Mouse (Mus musculus) induced T-regulatory cell, adult 2 months (primary cell): ENCODE data around the gene Runx1.
A peak's percentile ranks its signal among the peaks of the same experiment; 100 is the strongest.

Source experiments
- DNase-seq: peaks from one replicate; pipeline ENCODE4 v3.0.0-alpha.2; 2012; ENCODE audit warnings: low read depth

Runx1 gene

DNA sequence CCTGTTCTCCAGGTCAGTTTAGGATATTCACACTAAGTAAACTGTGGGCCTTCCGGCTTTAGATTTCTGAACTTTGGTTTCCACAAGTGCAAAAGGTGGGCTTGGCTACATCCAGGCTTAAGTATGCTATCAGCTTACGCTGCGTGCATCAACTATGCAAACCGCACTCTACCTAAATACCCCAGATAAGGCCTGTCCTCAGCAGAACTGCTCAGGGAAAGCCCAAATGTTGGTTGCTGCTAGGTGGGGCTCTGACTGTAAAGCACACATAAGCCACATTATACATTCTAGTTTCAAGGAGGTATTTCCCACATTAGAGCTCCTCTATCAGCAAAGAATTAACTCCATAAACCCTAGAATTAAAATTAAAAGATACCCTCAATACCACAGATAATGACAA, 33.0 kb downstream of the Runx1 start:
- DNase-seq: no peak

DNA sequence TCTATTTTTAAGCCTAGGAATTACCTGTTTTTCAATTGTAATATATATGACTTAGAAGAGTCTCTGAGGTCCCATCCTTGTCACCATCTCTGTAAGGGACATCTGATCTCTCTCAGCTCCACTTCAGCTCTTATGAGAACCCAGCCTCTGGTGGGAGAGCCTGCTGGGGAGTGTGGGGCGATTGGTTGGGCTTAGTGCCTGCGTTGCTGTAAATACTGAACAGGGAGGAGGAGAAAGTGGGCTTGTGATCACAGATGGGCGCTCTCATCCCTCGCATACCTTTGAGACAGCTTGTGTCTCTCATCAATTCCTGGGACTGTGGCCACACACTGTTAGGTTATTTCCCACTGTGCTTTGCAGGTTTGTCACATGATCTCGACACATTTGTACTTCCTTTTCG, 35.3 kb downstream of the Runx1 start:
- no peak for DNase-seq

DNA sequence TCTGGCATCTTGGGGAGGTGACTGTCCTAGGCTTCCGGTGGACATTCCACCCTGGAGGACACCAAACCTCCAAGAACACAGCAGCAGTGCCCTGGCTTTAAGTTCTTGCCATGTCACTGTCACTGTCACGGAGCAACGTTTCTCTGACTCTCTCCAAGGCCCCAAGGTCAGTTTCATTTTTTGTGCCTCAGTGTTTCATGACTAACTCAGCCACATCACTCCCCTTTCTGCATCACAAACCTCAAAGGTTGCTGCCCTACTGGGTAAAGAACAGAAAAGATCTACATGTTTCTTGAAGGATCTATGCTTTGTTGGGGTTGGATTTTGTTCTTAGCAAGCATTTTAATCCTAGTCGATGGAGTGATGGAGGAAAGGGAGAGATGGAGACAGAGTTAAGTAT, 36.1 kb downstream of the Runx1 start:
- DNase-seq: peak; percentile 52

DNA sequence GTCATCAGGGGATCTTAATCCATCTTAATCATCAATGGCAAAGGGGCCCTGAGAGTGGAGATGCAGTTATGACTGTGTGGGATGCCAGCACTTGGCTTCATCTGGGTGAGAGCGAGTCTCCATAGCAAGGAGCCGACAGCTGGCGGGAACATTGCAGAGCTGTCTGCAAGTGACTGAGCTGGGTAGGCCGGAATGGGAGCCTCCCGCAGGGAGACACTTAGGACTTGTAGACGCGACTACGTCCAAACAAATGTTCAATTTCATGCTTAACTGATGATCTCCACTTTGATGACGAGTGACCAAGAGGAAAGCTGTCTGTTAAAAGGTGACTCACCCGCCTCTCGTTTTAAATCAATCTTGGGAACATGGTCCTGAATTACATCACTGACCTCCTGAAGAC, 37.5 kb downstream of the Runx1 start:
- no peak for DNase-seq

DNA sequence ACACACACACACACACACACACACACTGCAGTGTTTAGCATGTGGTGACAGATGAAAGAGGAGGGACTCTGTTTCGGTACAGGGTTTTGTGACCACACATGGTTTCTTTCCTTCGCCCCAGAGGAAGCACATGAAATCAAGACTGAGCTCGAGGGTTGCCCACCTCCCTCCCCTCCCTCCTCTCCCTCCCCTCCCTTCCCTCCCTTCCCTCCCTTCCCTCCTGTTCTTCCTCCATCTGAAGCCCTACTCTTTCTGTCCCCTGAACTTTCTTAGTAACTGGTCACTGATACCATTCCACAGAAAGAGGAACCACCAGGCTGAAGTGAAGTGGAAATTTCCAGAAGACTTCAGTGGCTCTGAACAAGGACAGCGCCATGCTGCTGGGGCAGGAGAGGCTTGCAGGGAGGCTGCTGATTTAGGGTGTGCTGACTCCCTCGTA, 39.0 kb downstream of the Runx1 start:
- DNase-seq: peak; percentile 71

DNA sequence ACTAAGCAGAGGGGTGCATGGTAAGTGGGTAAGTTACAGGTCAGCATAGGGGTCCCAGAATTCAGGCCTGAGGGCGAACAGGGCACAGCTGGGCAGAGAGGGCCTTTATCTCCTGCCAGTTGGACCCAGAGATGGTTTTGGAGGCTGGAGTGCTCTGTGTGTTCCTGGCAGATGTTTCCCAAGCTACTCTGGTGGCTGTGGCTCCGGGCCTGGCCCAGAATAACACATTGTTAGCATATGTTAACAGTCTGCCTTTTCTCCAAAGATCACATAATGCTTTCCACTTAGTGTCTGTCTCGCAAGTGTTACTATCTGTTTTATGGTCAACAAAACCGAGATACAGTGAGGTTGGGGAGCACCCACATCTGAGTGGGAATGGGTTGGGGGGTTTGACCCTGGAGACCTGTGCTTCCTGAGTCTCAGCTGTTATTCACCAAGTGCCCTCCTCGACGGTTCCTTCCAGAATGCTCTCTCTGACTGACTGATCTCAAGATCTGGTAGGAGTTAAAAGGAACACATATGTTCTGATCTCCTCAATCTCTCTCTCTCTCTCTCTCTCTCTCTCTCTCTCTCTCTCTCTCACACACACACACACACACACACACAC, 39.6 kb downstream of the Runx1 start:
- peak; percentile 65 for DNase-seq

DNA sequence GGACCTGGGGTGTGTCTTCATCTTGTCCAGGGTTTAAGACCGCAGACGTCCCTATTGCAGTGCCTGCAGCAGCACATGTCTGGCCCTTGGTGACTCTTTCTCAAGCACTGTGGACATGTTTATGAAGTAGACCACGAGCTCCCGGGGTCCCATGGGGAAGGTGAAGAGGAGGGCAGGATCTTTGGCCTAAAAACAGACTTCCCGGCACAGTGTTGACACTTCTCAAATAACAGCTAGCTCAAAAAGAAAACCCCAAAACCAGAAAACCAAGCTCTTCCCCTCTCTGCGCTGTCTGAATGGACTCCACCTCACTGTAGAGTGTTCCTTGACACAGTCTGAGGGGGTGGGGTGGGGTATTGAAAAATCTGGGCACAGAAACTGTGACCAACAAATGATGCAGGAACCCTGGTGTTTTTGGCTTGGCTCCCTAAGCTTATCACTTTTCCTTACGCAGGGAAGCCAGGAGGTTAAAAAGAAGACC, 42.3 kb downstream of the Runx1 start:
- DNase-seq: no peak

DNA sequence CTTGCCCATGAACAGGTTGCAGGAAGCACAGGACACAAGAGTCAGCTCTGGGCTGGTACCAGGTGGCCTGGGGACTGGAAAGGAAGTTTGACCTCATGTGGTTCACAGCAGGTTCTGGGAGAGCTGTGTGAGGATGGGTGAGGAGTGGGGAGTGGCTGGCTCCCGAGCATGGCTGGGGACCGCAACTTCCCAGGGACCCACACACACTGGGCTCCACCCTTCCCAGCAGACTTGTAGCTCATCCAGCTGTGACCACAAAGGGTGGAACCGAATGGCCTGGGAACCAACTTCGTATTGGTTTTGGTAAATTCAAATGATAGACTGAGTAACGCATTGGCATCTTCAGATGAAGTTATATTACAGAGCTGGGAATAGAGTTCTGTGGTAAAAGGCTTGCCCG, 43.5 kb downstream of the Runx1 start:
- no peak for DNase-seq

DNA sequence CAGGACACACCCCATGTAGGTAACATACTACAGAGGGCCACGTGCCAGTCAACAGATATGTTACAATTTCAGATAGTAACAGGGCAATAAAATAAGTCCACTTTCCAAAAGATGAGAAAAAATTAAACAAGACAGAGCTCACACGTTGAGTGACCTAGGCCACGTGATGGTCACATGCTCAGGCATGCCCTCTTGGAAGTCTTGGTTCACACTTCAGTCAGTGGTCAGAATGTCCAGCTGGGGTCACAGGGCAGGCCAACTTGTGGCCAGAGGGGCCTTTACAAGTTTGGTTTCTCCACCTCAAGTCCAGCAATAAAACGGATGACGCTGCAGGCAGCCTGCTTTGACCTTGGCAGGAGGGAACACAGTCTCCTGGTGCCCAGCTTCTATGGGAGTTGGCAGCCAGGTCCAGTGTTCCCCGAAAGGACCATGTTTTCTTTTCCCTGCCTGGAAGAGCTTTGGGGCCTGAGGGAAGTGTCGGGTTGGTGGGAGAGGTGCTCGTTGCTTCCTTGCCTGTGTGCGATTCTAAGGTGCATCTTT, 46.0 kb downstream of the Runx1 start:
- DNase-seq: no peak

DNA sequence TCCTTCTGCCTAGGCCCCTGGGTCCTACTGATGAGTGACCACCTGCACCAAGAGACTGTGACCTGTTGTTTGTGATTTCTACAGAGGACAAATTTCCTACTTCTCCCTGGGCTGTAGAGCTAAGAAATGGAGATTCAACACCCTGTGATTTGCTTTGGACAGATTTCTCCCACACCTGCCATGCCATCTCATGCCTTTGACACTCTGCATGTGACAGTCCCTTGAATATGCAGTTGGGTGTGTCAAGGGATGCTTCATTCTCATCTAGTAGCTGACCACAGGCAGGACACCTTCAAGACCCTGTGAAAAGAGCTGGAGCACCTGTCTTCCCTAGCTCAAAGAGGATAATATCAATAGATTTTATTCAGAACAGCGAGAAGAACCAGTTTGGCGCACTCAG, 46.8 kb downstream of the Runx1 start:
- DNase-seq: no peak

DNA sequence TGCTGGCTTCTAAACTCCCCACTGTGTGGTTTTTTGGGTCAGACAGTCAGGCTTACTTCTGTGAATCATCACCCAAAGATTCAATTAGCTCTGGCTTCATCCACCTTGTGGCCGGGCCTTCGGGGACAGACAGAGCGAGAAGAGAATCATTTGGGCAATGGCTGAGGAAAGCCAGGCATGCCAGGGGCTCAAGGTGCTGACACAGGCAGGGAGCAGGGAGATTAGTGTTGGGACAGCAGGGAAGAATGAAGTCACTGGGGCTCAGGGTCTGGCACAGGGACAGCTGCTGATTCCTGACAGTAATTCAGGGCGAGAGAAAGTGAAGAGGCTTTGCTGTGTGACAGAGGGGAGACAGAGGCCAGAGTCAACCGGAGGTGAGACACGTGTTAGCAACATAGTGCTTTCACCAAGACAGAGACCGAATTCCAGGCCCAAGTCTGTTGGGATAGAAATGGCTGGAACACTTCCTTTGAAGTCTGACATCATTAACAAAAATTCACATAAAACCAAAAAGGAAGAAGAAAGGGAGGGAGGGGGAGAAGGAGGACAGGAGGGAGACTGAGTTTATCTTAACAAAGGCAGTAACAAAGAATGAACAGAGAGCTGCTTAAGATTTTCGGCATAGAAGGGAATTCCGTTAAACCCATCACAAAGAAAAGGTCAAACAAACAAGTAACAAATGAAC, 47.7 kb downstream of the Runx1 start:
- DNase-seq: no peak

DNA sequence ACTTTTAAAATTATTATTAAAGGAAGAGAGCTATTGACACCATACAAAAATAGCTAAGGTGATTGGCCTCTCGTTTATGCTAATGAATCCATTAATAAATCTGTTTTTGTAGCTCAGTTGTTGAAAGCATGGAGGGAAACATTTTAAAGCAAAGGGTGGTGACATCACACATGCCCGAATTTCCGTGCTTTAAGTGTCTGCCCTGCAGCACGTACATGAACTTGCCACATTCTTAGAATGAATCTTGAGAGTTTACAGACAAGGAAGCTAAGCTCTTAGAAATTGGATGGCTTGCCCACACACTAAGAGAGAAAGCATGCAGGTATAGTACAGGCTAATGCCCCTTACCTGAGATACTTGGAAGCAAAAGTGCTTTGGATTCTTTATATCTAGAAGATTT, 58.1 kb downstream of the Runx1 start:
- peak; percentile 64 for DNase-seq

DNA sequence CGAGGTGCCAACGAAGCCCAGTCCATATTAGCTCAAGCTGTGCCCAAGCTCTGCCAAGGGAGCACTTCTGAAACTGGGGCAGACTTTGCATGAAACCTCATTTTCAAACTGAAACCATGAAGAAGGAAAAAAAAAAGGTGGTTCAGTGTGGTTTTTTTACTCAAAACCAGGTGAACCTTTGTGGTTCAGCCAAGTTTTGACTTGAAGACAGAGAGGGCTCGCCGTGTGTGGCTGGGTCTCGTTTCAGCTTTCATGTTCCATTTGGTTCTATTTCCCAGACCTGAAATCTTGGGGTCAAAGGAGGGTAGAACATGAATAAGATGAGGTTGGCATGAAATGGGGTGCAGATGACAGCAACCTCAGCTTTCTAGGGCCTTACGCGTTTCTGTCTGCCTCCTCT, 58.5 kb downstream of the Runx1 start:
- DNase-seq: peak; percentile 77

DNA sequence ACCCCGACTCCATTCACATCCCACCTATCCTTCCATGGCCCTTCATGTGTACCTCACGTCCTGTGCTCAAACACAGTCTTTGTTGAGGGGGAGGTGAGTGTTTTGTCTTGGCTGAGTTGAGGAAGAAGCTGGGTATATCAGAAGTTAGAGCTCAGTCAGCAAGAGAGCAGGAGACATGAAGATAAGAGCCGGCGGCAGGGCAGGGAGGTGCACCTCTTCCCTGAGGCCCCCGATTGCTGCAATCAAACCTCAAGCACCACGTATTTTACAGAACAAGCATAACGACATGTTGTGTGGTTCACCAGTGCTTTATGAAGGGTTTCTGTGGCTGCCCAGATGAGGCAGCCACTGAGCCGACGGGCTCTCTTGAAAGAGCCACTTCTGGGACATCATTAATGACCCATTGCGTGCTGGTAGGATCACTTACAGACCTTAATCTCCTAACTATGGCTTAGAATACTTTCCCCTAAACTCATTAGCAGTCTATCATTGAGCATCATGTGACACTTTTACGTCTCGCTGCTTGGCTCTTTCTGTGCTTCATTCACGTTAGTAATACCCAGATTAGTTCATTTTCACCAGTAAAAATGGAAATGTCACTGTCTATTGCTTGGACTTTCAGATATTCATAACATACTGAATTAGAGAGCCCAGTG, 61.1 kb downstream of the Runx1 start:
- no peak for DNase-seq

DNA sequence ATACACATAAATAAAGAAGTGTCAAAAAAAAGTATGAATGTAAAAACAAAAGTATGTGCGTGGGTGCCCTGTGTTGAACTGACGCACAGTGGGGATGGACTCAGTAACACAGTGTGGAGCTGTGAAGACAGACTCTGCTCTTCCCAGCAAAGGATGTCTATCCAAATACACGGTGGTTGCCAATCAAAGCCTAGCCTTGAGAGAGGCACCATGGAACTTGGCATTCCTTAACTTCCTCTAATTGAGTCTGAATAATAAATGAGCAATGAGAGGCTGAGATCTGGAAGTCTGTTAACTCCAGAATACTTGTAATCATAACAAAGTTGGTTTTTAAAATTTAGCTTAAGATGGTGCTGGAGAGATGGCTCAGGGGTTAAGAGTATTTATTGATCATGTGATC, 62.3 kb downstream of the Runx1 start:
- no peak for DNase-seq

DNA sequence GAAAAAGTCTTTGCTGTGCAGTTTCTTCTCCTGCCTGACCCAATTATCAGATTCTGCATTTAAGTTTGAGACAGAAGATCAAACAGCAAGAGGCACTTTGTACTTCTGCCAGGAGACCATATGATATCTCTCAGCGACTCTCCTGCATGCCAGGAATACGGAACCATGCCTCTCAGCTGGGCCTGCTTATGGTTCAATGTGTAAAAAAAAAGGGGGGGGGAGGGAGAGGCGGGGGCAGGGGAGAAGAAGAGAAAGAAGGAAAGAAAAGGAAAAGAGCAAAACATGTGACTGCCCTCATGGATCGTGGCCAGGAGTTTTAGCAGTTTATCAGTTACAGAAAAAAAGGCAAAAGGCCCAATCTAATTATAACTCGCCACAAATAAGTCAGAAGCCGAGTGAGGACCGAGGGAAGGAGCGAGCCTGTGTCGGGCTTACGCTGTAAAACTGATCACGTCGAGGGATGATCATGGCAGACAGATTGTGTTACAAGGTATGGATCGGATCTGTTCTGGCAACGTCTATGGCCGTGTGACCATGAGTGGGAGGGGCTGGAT, 63.9 kb downstream of the Runx1 start:
- DNase-seq: no peak

DNA sequence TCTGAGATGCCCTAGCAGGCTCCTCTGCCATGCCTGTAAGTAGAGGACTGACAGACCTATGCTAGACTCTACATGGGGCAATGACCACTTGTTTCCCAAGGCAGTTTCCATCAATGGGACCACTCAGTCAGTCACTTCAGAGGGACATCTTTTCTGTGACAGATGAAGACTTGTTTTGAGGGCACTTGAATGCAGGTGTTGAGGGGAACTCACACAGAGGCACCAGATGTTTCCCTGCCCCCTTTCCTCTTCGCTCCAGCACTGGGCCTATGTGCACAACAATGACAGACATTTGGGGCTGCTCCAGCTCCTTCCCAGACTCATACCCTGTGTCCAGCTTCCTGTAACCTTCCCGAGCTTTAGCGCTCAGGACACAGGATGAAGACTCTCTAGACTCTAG, 65.9 kb downstream of the Runx1 start:
- DNase-seq: no peak

DNA sequence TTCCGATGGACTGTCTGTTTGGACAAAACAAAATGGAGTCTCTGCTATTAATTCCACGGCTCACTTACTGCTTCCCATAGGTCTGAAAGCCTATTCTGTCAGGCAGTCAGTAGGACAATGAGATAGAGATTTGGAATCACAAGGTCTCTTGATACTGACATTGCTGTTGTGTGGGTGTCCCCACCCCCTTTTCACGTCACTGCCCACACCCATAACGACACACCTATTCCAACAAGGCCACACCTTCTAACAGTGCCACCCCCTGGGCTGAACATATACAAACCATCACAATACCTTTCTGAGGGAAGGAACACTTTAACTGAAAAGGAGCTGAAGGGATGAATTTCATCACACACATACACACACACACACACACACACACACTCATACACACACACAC, 68.4 kb downstream of the Runx1 start:
- peak; percentile 46 for DNase-seq

DNA sequence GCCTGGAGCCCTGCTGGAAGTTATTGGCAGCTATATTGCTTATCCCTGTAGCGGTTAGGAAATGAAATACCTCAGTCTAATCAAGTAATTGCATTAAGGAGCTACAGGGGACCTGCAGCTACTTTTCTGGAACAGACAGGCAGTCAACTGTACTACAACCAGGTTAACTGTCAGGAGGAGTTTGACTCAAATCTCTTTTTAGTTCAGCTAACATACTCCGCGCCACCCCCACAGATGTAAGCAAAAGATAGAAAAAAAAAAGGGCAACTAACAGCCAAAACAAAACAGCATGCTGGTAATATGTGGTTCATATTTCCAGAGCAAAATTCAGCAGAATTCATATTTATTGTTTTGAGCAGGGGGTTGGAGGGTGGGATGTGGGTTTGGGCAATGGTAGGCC, 72.0 kb downstream of the Runx1 start:
- DNase-seq: no peak

DNA sequence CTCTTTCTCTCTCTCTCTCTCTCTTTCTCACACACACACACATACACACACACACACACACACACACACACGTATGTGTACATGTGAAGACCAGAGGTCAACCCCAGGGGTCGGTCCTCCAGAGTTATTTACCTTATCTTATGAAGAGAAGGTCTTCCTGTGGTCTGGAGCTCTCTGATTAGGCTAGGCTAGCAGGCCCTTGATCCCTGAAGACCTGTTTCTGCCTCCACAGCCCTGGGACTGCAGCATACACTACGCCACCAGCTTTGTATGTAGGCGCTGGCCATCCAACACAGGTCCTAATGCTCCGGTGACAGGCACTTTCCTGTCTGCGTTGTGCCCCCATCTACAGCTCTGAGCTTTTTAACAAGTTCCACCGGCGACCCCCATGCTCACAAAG, 72.8 kb downstream of the Runx1 start:
- no peak for DNase-seq

DNA sequence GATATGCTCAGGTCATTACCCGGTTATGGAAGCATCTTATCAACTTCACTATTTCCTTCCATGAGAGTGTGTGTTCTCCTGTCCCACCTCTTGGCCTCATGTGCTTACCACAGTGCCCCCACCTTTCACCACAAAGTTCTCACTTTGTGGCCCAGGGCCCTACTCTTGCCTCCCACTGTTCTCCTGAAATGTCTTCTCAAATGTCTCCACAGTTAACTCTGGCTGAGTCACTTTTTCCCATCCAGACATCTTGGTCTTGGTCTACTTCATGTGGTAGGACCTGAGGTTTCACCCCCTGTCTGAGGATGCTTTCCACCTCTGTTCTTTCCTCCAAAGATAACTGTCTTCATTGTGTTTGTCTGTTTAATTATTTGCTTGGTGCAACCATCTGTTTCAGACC, 77.7 kb downstream of the Runx1 start:
- DNase-seq: peak; percentile 44

DNA sequence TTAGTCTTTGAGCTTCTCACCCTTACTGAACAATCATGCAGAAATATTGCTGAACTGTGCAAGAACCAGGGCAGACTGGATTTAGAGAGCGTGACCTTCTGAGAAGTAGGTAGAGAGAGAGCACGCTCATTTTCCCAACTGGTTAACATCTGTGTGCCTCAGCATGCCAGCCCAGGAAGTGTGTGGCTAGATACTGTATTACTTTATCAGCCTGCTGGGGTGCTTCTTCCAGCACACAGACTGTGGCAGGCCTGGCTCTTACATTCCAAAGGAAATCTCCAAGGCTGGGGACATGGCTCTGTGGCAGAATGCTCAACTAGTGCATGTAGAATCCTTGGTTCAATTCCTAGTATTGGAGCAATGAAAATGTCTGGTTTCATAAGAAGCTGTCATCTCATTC, 78.9 kb downstream of the Runx1 start:
- DNase-seq: no peak

DNA sequence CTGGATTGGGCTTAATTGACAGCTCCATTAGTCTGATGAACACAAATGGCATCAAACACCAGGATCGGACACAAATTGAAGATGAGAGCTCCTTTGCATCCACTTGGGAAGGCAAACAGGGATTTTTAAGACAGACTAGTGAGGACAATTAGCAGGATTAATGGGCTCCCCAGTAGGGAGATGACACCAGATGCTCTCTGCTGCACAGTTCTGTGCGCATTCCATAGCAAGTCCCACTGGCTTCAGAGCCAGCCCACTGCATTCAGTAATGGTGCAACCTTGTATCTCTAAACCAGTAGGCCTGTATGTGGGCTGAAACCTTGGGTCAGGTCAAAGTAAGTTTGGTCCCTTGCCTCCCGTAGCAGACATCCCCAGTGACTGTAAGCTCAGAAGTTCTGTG, 80.7 kb downstream of the Runx1 start:
- no peak for DNase-seq
